Mouse (Mus musculus): ENCODE measurements around the gene Ypel1.
A peak's percentile ranks its signal among the peaks of the same experiment; 100 is the strongest.

DNA sequence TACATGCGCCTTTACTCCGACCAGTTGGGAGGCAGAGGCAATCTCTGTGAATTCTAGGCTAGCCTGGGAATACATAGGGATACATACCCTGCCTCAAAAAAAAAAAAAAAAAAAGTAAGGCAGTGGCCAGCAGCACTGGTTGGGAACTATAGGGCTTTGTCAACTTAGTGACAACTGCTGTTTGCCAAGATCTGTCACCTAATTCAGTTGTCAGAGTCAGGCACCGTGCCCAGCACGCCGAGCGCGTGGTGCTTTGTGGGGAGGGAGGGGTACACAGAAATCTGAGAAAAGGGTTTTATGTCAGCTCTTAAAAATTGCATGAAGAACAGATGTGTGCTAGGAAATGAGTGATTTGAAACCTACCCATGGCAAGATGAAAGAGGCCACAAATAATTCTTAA, 8.6 kb downstream of the Ypel1 start:
- 0 out of 2 replicates have a peak, but pooled peaks have one; percentile 14 for TF ChIP-seq EP300 (IDR thresholded peaks at IDR 0.05)
- TF ChIP-seq CTCF (IDR thresholded peaks at IDR 0.05) = no peak

Data from lung, postnatal 0 days (tissue).